Mouse (Mus musculus): ENCODE measurements at regions not wholly inside any gene's neighbourhood (a gene's known extent, or its start where the extent isn't known, plus 50 kb on each side); places are given as distances from the start of the nearest gene placed in this dataset.

DNA sequence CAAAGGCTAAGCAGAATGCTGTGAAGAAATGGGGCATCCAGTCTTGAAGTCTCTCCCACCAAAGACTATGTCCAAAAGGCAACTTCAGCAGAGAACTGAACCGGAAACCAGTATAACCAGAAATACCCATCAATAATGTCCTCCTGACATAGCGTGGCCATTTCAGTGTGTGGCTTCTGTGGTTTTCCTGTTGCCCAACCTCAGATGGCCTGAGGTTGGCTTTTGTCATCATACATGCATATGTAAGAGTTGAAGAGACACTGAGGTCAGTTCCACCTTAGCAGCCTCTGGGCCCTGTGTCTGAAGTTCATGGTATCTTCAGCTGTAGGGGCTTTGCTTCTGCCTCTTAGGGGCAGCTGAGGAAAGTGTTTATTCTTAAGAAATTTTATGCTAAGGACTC is 98.1 kb upstream of the Rbm19 start:
- Histone ChIP-seq H3K4me3 (ENCODE audit: low read length) (no peak overlapping the region), H3K27ac (ENCODE audit: low read length) (no peak overlapping the region), H3K4me2 (ENCODE audit: low read depth, low read length) (no peak overlapping the region), H3K9ac (ENCODE audit: low read length) (no peak overlapping the region), H3K27me3 (ENCODE audit: control insufficient read depth, insufficient read depth, low read length) (peaks cover 16% of the 10 kb centered on the region), H3K4me1 (ENCODE audit: control insufficient read depth, insufficient read depth, low read length) (peaks cover 10% of the 10 kb centered on the region), H3K9me3 (replicated peaks; ENCODE audit: control insufficient read depth, low read length) (no peaks in the 10 kb centered on the region), H3K36me3 (ENCODE audit: control insufficient read depth, insufficient read depth) (no peaks in the 10 kb centered on the region)
- WGBS = 90% methylated on average over 2 of the region's 2 CpGs
- no peak for ATAC-seq (replicated peaks; ENCODE audit: extremely low read depth, insufficient read depth, low FRiP score)

DNA sequence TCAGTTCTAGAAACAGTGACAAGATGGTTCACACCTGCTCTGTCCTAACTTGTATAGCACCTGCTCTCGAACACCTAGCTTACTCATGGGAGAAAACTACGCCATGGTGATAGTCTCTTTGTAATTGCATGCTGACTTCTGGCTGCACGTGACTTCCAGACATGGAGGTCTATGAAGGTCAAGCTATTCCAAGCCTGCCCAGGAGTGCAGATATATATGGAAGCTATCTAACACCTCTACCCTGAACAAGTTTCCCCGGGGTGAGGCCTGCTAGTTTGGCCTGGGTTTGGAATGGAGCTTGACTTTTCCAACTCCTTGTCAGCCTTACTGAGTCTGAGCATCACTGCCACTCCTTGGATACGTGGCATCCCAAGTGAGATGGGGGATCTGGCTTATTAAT is 95.5 kb upstream of the Rbm19 start:
- ATAC-seq (replicated peaks; ENCODE audit: extremely low read depth, insufficient read depth, low FRiP score) = peak; percentile 58; the same call in 1 of the 2 replicates
- WGBS = 55% methylated on average over 5 of the region's 5 CpGs
- H3K36me3 ChIP-seq (ENCODE audit: control insufficient read depth, insufficient read depth) = no peaks in the 10 kb centered on the region
- peaks cover 16% of the 10 kb centered on the region for H3K27me3 ChIP-seq (ENCODE audit: control insufficient read depth, insufficient read depth, low read length)
- no peaks in the 10 kb centered on the region for H3K9me3 ChIP-seq (replicated peaks; ENCODE audit: control insufficient read depth, low read length)
- H3K9ac ChIP-seq (ENCODE audit: low read length) = no peak overlapping the region
- peaks cover 5% of the 10 kb centered on the region; the same call in 1 of the 2 replicates for H3K4me1 ChIP-seq (ENCODE audit: control insufficient read depth, insufficient read depth, low read length)
- H3K27ac ChIP-seq (ENCODE audit: low read length) = no peak overlapping the region
- H3K4me2 ChIP-seq (ENCODE audit: low read depth, low read length) = no peak overlapping the region
- no peak overlapping the region for H3K4me3 ChIP-seq (ENCODE audit: low read length)

DNA sequence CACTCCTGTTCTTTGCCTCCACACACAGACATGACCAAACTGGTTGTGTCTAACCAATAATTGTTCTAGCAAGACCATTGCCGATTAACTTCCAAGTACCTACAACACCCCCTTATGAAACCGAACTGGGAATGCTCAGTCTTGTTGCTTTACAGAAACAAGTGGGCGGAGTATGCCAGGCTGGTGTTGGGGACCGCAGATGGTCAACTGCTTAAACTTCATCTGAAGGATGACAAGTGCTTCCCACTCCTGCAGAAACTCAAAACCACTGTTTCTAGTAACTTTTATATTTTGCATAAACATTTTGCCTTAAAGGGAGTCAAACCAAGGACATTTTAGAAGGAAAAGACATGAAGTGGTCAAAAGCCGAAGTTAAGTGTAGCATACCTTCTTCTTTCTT is 94.0 kb upstream of the Rbm19 start:
- H3K4me1 ChIP-seq (ENCODE audit: control insufficient read depth, insufficient read depth, low read length) = peaks cover 5% of the 10 kb centered on the region; the same call in 1 of the 2 replicates
- 89% methylated on average over 5 of the region's 5 CpGs for WGBS
- H3K4me3 ChIP-seq (ENCODE audit: low read length) = no peak overlapping the region
- no peaks in the 10 kb centered on the region for H3K9me3 ChIP-seq (replicated peaks; ENCODE audit: control insufficient read depth, low read length)
- no peak overlapping the region for H3K27ac ChIP-seq (ENCODE audit: low read length)
- no peaks in the 10 kb centered on the region for H3K36me3 ChIP-seq (ENCODE audit: control insufficient read depth, insufficient read depth)
- H3K9ac ChIP-seq (ENCODE audit: low read length) = no peak overlapping the region
- no peak for ATAC-seq (replicated peaks; ENCODE audit: extremely low read depth, insufficient read depth, low FRiP score)
- peaks cover 6% of the 10 kb centered on the region for H3K27me3 ChIP-seq (ENCODE audit: control insufficient read depth, insufficient read depth, low read length)
- no peak overlapping the region for H3K4me2 ChIP-seq (ENCODE audit: low read depth, low read length)

DNA sequence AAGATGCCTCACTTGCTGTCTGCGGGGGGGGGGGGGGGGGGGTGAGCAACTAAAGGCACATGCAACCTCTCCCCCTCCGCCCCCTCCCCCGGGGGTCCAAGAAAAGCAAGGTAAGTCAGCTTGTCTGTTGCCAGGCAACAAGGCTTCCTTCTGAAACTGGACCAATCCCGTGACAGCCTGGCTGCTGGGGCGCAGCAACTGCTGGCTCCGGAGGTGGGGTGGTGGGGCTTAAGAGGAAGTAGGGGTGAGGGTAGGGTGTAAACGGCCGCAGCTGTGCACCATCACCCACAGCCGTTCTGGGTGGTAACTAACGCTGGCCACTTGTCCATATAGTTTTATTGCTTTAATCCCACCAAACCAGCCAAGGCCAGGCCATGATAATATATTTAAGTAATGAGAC is 92.2 kb upstream of the Rbm19 start:
- Histone ChIP-seq H3K9me3 (replicated peaks; ENCODE audit: control insufficient read depth, low read length) (no peaks in the 10 kb centered on the region), H3K9ac (ENCODE audit: low read length) (no peak overlapping the region), H3K4me2 (ENCODE audit: low read depth, low read length) (no peak overlapping the region), H3K36me3 (ENCODE audit: control insufficient read depth, insufficient read depth) (no peaks in the 10 kb centered on the region), H3K27me3 (ENCODE audit: control insufficient read depth, insufficient read depth, low read length) (no peaks in the 10 kb centered on the region; the same call in 1 of the 2 replicates), H3K4me1 (ENCODE audit: control insufficient read depth, insufficient read depth, low read length) (peaks cover 5% of the 10 kb centered on the region; the same call in 1 of the 2 replicates), H3K27ac (ENCODE audit: low read length) (no peak overlapping the region), H3K4me3 (ENCODE audit: low read length) (no peak overlapping the region)
- no peak for ATAC-seq (replicated peaks; ENCODE audit: extremely low read depth, insufficient read depth, low FRiP score)
- WGBS = 10% methylated on average over 10 of the region's 10 CpGs

GRCm38 (mm10) chr5:120025212-120025611 is 91.1 kb upstream of the Rbm19 start:
- no peak overlapping the region for H3K9ac ChIP-seq (ENCODE audit: low read length)
- H3K27ac ChIP-seq (ENCODE audit: low read length) = no peak overlapping the region
- peaks cover 5% of the 10 kb centered on the region; the same call in 1 of the 2 replicates for H3K4me1 ChIP-seq (ENCODE audit: control insufficient read depth, insufficient read depth, low read length)
- no peaks in the 10 kb centered on the region for H3K27me3 ChIP-seq (ENCODE audit: control insufficient read depth, insufficient read depth, low read length)
- ATAC-seq (replicated peaks; ENCODE audit: extremely low read depth, insufficient read depth, low FRiP score) = no peak
- H3K4me3 ChIP-seq (ENCODE audit: low read length) = no peak overlapping the region
- no peaks in the 10 kb centered on the region for H3K36me3 ChIP-seq (ENCODE audit: control insufficient read depth, insufficient read depth)
- no peaks in the 10 kb centered on the region for H3K9me3 ChIP-seq (replicated peaks; ENCODE audit: control insufficient read depth, low read length)
- no peak overlapping the region for H3K4me2 ChIP-seq (ENCODE audit: low read depth, low read length)

DNA sequence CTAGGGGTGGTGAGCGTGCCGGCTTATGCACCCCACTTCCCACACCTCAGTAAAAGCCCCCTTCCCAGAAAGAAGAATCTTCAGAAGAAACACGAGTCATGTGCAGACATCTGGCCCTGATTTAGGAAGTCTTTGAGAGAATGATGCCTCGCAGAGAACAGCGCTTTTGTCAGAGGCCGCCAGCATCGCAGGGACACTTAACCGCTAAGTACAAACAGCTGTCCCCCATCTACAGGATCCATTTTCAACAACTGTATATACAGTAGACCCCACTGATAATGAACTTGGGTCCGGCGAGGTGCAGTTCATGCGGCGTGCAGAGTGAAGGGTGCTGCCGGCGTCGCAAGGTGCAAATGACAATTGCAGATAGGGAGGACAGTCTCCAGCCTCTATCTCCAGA is 85.4 kb upstream of the Rbm19 start:
- no peak overlapping the region for H3K4me3 ChIP-seq (ENCODE audit: low read length)
- whole genome bisulfite sequencing = 63% methylated on average over 15 of the region's 15 CpGs
- no peaks in the 10 kb centered on the region for H3K9me3 ChIP-seq (replicated peaks; ENCODE audit: control insufficient read depth, low read length)
- H3K4me2 ChIP-seq (ENCODE audit: low read depth, low read length) = no peak overlapping the region
- H3K36me3 ChIP-seq (ENCODE audit: control insufficient read depth, insufficient read depth) = no peaks in the 10 kb centered on the region
- H3K27ac ChIP-seq (ENCODE audit: low read length) = no peak overlapping the region
- H3K4me1 ChIP-seq (ENCODE audit: control insufficient read depth, insufficient read depth, low read length) = no peaks in the 10 kb centered on the region
- no peak overlapping the region for H3K9ac ChIP-seq (ENCODE audit: low read length)
- ATAC-seq (replicated peaks; ENCODE audit: extremely low read depth, insufficient read depth, low FRiP score) = no peak
- H3K27me3 ChIP-seq (ENCODE audit: control insufficient read depth, insufficient read depth, low read length) = no peaks in the 10 kb centered on the region

- Histone ChIP-seq H3K4me3 (ENCODE audit: low read length) (no peak overlapping the region), H3K9ac (ENCODE audit: low read length) (no peak overlapping the region), H3K27me3 (ENCODE audit: control insufficient read depth, insufficient read depth, low read length) (no peaks in the 10 kb centered on the region), H3K4me2 (ENCODE audit: low read depth, low read length) (no peak overlapping the region), H3K36me3 (ENCODE audit: control insufficient read depth, insufficient read depth) (no peaks in the 10 kb centered on the region), H3K4me1 (ENCODE audit: control insufficient read depth, insufficient read depth, low read length) (no peaks in the 10 kb centered on the region), H3K27ac (ENCODE audit: low read length) (no peak overlapping the region), H3K9me3 (replicated peaks; ENCODE audit: control insufficient read depth, low read length) (no peaks in the 10 kb centered on the region)
- no peak for ATAC-seq (replicated peaks; ENCODE audit: extremely low read depth, insufficient read depth, low FRiP score)
- 47% methylated on average over 4 of the region's 4 CpGs for WGBS
Measured at GRCm38 (mm10) chr5:120031614-120032013, 84.7 kb upstream of the Rbm19 start.

GRCm38 (mm10) chr5:120034499-120035077 is 81.7 kb upstream of the Rbm19 start:
- no peak for ATAC-seq (replicated peaks; ENCODE audit: extremely low read depth, insufficient read depth, low FRiP score)
- no peak overlapping the region for H3K4me3 ChIP-seq (ENCODE audit: low read length)
- no peak overlapping the region for H3K9ac ChIP-seq (ENCODE audit: low read length)
- WGBS = 22% methylated on average over 13 of the region's 13 CpGs
- H3K4me1 ChIP-seq (ENCODE audit: control insufficient read depth, insufficient read depth, low read length) = no peaks in the 10 kb centered on the region
- H3K9me3 ChIP-seq (replicated peaks; ENCODE audit: control insufficient read depth, low read length) = no peaks in the 10 kb centered on the region
- H3K36me3 ChIP-seq (ENCODE audit: control insufficient read depth, insufficient read depth) = no peaks in the 10 kb centered on the region
- H3K27me3 ChIP-seq (ENCODE audit: control insufficient read depth, insufficient read depth, low read length) = no peaks in the 10 kb centered on the region
- H3K27ac ChIP-seq (ENCODE audit: low read length) = no peak overlapping the region
- H3K4me2 ChIP-seq (ENCODE audit: low read depth, low read length) = no peak overlapping the region

GRCm38 (mm10) chr5:120035251-120035650 is 81.0 kb upstream of the Rbm19 start:
- no peak overlapping the region for H3K4me2 ChIP-seq (ENCODE audit: low read depth, low read length)
- H3K4me1 ChIP-seq (ENCODE audit: control insufficient read depth, insufficient read depth, low read length) = no peaks in the 10 kb centered on the region
- H3K27ac ChIP-seq (ENCODE audit: low read length) = no peak overlapping the region
- H3K9ac ChIP-seq (ENCODE audit: low read length) = no peak overlapping the region
- no peak overlapping the region for H3K4me3 ChIP-seq (ENCODE audit: low read length)
- ATAC-seq (replicated peaks; ENCODE audit: extremely low read depth, insufficient read depth, low FRiP score) = no peak
- WGBS = 69% methylated on average over 3 of the region's 3 CpGs
- H3K27me3 ChIP-seq (ENCODE audit: control insufficient read depth, insufficient read depth, low read length) = no peaks in the 10 kb centered on the region
- H3K36me3 ChIP-seq (ENCODE audit: control insufficient read depth, insufficient read depth) = no peaks in the 10 kb centered on the region
- H3K9me3 ChIP-seq (replicated peaks; ENCODE audit: control insufficient read depth, low read length) = no peaks in the 10 kb centered on the region
